Mouse (Mus musculus) stomach, embryonic 16.5 days (tissue): ENCODE results near the gene Dlg4. TPM values are rescaled to one million over a fixed set of nuclear protein-coding genes. Genes with fewer than 3 reads are reported as not detected.
"Not testable (repeated sequence)": the region's sequence is repeated elsewhere in the genome, so short reads cannot be mapped to it uniquely, and the experiment has no call there.

Experiments
- ATAC-seq: fragments of 200-750 bp; cut with Nextera tagmentation; 2 replicates; pipeline ENCODE4 v1.8.0; 2017; ENCODE audit warnings: moderate number of reproducible peaks, moderate TSS enrichment; ENCODE audit not compliant: insufficient read depth, low FRiP score
- H3K27ac ChIP-seq: fragments of 300-500 bp; sonication (generic); 2 replicates; pipeline ENCODE4 v1.5.1; 2014; ENCODE audit warnings: low read length
- H3K27me3 ChIP-seq: fragments of 300-500 bp; sonication (generic); 2 replicates; pipeline ENCODE4 v1.6.1; 2014; ENCODE audit warnings: low read length, control low read depth, mixed read lengths; ENCODE audit not compliant: control insufficient read depth, insufficient read depth
- H3K36me3 ChIP-seq: fragments of 300-500 bp; sonication (generic); 2 replicates; pipeline ENCODE4 v1.6.1; 2014; ENCODE audit warnings: low read length; ENCODE audit not compliant: control insufficient read depth, insufficient read depth
- H3K4me1 ChIP-seq: fragments of 300-500 bp; sonication (generic); 2 replicates; pipeline ENCODE4 v1.6.1; 2014; ENCODE audit warnings: low read length, control low read depth, mixed read lengths; ENCODE audit not compliant: control insufficient read depth, insufficient read depth
- H3K4me2 ChIP-seq: fragments of 300-500 bp; sonication (generic); 2 replicates; pipeline ENCODE4 v1.6.1; 2014; ENCODE audit warnings: low read depth, low read length, mixed read lengths
- H3K4me3 ChIP-seq: fragments of 300-500 bp; sonication (generic); replicated peaks from 2 replicates; pipeline ENCODE4 v1.5.1; 2014; ENCODE audit warnings: mild to moderate bottlenecking, low read length
- H3K9ac ChIP-seq: fragments of 300-500 bp; sonication (generic); 2 replicates; pipeline ENCODE4 v1.6.1; 2014; ENCODE audit warnings: low read length
- H3K9me3 ChIP-seq: fragments of 300-500 bp; sonication (generic); replicated peaks from 2 replicates; pipeline ENCODE4 v1.6.1; 2016; ENCODE audit warnings: low read length, control low read depth; ENCODE audit not compliant: control insufficient read depth
- WGBS: fragments of 180-500 bp; shearing (Covaris S2); extraction: QIAGEN DNeasy Blood & Tissue Kit; methylation state at CpG from one replicate; pipeline ENCODE4 v1.1.7; 2014; 5-methylcytosine and 5-hydroxymethylcytosine counted together
- polyA plus RNA-seq: library from polyadenylated mRNA; unstranded; fragments of >200 nt; fragmentation: Nextera tagmentation; extraction: Ambion mirVana; gene quantifications from 2 replicates; pipeline ENCODE4 v1.2.1, GENCODE M21; 2015

The Dlg4 gene
- polyA plus RNA-seq, 1 experiment from 2014 or later, result 9.0 TPM

- H3K4me2 ChIP-seq, result no peak overlapping the region
- no peaks in the 10 kb centered on the region for H3K9me3 ChIP-seq
- ATAC-seq, result no peak
- H3K9ac ChIP-seq, result no peak overlapping the region
- no peak overlapping the region for H3K27ac ChIP-seq
- 63% methylated on average over 6 of the region's 6 CpGs for WGBS
- H3K27me3 ChIP-seq, result no peaks in the 10 kb centered on the region
- H3K36me3 ChIP-seq, result no peaks in the 10 kb centered on the region
- no peaks in the 10 kb centered on the region for H3K4me1 ChIP-seq
- H3K4me3 ChIP-seq, result no peak overlapping the region
These were observed 53.3 kb downstream of the Dlg4 start for GRCm38 (mm10) chr11:70070057-70070456.

DNA sequence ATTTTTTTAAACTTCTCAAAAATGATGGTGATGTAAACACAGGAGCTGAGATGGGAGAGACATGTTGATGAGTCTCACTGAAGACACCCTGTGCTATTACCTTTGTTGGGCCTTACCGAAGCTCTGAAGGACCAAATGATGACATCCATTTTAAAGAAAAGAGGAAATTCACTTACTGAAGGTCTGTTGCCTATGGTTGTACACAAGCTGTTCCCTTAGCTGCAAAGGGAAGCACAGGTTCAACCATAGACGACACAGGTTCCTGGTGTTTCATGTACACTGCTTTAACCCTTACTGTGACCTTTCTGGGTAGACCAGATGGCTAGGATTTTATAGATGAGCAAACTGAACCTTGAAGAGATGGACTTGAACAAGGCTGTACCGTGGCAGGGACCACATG is 53.9 kb downstream of the Dlg4 start:
- not testable (repeated sequence) for H3K9ac ChIP-seq, H3K9me3 ChIP-seq, H3K4me1 ChIP-seq, H3K4me2 ChIP-seq, H3K27me3 ChIP-seq, H3K4me3 ChIP-seq, H3K27ac ChIP-seq, H3K36me3 ChIP-seq, ATAC-seq
- WGBS, result 68% methylated on average over 3 of the region's 3 CpGs

- Histone ChIP-seq H3K9ac (no peak overlapping the region), H3K4me3 (no peak overlapping the region), H3K27ac (no peak overlapping the region), H3K36me3 (no peaks in the 10 kb centered on the region), H3K27me3 (no peaks in the 10 kb centered on the region), H3K4me2 (no peak overlapping the region), H3K4me1 (no peaks in the 10 kb centered on the region), H3K9me3 (no peaks in the 10 kb centered on the region)
- whole genome bisulfite sequencing, result 36% methylated on average over 17 of the region's 17 CpGs
- ATAC-seq, result no peak
These were observed 57.8 kb downstream of the Dlg4 start for GRCm38 (mm10) chr11:70074379-70075071.

DNA sequence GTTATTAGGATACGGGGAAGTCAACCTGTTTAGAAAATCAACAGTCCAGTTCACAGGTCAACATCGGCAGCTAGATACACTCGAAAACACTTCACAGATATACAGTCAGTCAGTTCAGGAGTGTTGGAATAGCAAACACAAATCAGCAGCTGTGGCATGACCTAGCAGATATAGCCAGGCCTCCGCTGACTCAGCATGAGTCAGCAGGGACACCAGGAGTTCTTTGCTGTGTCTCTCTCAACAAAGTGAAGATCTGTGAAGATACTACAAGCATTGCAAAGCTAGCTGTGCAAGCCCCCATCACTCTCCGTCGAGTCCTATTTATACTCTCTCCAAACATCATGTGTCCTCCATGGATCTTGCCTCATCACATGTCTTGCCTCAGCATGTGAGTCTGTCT is 58.8 kb downstream of the Dlg4 start:
- Histone ChIP-seq H3K36me3 (no peaks in the 10 kb centered on the region), H3K4me2 (no peak overlapping the region), H3K27ac (no peak overlapping the region), H3K9me3 (no peaks in the 10 kb centered on the region), H3K4me1 (no peaks in the 10 kb centered on the region), H3K9ac (no peak overlapping the region), H3K4me3 (no peak overlapping the region), H3K27me3 (no peaks in the 10 kb centered on the region)
- no peak for ATAC-seq
- 71% methylated on average over 6 of the region's 6 CpGs for WGBS

DNA sequence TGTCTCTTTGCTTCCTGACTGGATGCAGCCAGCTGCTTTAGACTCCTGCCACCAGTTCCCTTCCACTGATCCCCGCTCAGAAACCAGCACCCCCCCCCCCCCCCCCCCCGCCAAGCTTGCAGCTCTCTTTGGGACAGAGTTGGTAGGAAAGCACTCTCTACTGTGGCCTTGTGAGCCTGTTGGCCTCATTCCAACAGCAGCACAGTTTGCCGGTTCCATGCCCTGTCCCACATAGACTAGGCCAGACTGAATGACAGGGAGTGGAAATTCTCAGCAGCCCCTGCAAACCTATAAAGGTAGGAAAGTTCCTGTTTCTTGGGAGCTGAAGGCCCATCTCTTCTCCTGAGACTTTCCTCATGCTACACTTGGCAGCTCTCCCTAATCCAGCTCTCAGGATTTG is 60.7 kb downstream of the Dlg4 start:
- no peak for ATAC-seq
- Histone ChIP-seq H3K4me3 (no peak overlapping the region), H3K27me3 (no peaks in the 10 kb centered on the region), H3K4me2 (no peak overlapping the region), H3K27ac (no peak overlapping the region), H3K9me3 (no peaks in the 10 kb centered on the region), H3K4me1 (no peaks in the 10 kb centered on the region), H3K36me3 (no peaks in the 10 kb centered on the region), H3K9ac (no peak overlapping the region)
- 49% methylated on average over 3 of the region's 3 CpGs for WGBS

GRCm38 (mm10) chr11:70079175-70079574 is 62.4 kb downstream of the Dlg4 start:
- H3K4me3 ChIP-seq, result no peak overlapping the region
- no peak overlapping the region for H3K9ac ChIP-seq
- no peaks in the 10 kb centered on the region for H3K4me1 ChIP-seq
- no peak for ATAC-seq
- no peaks in the 10 kb centered on the region for H3K36me3 ChIP-seq
- no peaks in the 10 kb centered on the region for H3K9me3 ChIP-seq
- no peak overlapping the region for H3K4me2 ChIP-seq
- WGBS, result 42% methylated on average over 6 of the region's 6 CpGs
- H3K27ac ChIP-seq, result no peak overlapping the region
- no peaks in the 10 kb centered on the region for H3K27me3 ChIP-seq

DNA sequence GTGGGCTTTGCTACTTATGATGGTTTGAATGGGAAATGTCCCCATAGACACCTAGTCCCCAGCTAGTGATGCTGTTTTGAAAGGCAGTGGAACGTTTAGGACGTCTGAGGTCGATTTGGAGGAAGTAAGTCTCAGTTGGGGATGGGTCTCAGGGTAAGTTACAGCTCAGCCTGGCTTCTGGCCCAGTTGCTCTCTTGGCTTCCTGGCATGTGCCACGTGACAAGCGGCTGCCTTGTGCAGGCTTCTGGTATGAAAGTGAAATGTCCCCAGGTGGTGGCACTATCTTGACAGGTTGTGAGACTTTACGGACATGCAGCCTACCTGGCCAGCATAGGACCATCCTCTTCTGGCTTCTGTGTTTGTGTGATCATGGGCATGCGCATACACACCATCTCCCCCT is 63.2 kb downstream of the Dlg4 start:
- Histone ChIP-seq H3K4me3 (no peak overlapping the region), H3K36me3 (no peaks in the 10 kb centered on the region), H3K9ac (no peak overlapping the region), H3K9me3 (no peaks in the 10 kb centered on the region), H3K4me1 (no peaks in the 10 kb centered on the region), H3K4me2 (no peak overlapping the region), H3K27ac (no peak overlapping the region), H3K27me3 (no peaks in the 10 kb centered on the region)
- WGBS, result 74% methylated on average over 7 of the region's 7 CpGs
- no peak for ATAC-seq

DNA sequence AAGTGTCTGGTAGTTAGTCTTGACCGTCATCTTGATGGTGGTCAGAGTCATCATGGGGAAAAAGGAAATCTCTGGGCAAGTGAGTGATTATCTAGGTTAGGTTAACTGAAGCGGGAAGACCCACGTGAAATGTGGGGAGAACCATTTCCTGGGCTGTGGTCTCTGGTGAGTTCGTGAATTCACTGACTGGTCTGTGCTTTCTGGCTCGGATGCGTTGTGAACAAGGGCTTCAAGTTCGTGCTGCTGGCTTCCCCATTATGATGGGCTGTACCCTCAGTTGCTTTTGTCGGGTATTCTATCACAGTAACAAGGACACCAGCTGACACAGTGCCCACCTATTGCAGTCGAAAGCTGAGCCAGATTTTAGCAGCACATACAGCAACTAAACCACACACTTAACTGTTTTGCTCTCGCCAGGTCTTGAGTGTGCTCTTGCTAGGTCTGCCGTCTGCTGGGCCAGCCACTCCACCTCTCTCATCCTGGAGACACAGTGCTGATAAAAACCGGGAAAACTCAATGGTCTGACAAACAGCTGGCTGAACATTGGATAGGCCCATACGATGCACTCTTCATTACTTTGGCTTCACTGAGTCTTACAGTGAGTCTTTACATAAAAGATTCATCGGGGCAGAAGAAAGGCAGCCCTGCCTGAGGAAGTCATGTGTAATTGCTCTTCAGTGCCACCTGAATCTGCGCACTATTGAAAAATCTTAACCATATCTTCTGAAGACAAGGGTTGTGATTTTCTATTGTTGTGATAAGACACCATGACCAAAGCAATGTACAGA is 64.3 kb downstream of the Dlg4 start:
- Histone ChIP-seq H3K27ac (no peak overlapping the region), H3K36me3 (no peaks in the 10 kb centered on the region), H3K4me1 (no peaks in the 10 kb centered on the region), H3K27me3 (no peaks in the 10 kb centered on the region), H3K9me3 (no peaks in the 10 kb centered on the region), H3K4me2 (no peak overlapping the region), H3K4me3 (no peak overlapping the region), H3K9ac (no peak overlapping the region)
- 78% methylated on average over 15 of the region's 15 CpGs for WGBS
- no peak for ATAC-seq

GRCm38 (mm10) chr11:70084563-70084962 is 67.8 kb downstream of the Dlg4 start:
- no peak overlapping the region for H3K27ac ChIP-seq
- H3K4me2 ChIP-seq, result no peak overlapping the region
- no peak overlapping the region for H3K4me3 ChIP-seq
- H3K9ac ChIP-seq, result no peak overlapping the region
- no peaks in the 10 kb centered on the region for H3K9me3 ChIP-seq
- H3K27me3 ChIP-seq, result no peaks in the 10 kb centered on the region
- no peak for ATAC-seq
- H3K36me3 ChIP-seq, result no peaks in the 10 kb centered on the region
- 76% methylated on average over 8 of the region's 8 CpGs for WGBS
- no peaks in the 10 kb centered on the region for H3K4me1 ChIP-seq
